Mouse (Mus musculus) left cerebral cortex, adult 8-10 months (tissue): ENCODE results near the gene Mars. TPM values are rescaled to one million over a fixed set of nuclear protein-coding genes. Genes with fewer than 3 reads are reported as not detected.

ENCODE experiments used
- DNase-seq, 2 experiments: peaks; one replicate each; pipeline ENCODE4 v3.0.0; 2022; ENCODE audit warnings: low spot score in 2 of 2
- total RNA-seq, 4 experiments: library from RNA; stranded (reverse); gene quantifications; 2 replicates each; pipeline ENCODE4 v1.2.4; 2022

Gene Mars
- total RNA-seq, 4 experiments from 2014 or later = 54.2 to 61.3 (median 56.8) TPM

- DNase-seq = no peak
Observed at GRCm38 (mm10) chr10:127287271-127287935, 24.2 kb downstream of the Mars start.

- DNase-seq = no peak
Observed at GRCm38 (mm10) chr10:127286730-127287129, 24.9 kb downstream of the Mars start.

GRCm38 (mm10) chr10:127286194-127286593, 25.4 kb downstream of the Mars start:
- no peak for DNase-seq

GRCm38 (mm10) chr10:127285644-127286043, 25.9 kb downstream of the Mars start:
- DNase-seq = no peak

- no peak for DNase-seq
Observed at GRCm38 (mm10) chr10:127284724-127285500, 26.7 kb downstream of the Mars start.

- DNase-seq = no peak
Observed at GRCm38 (mm10) chr10:127284105-127284622, 27.4 kb downstream of the Mars start.

- DNase-seq = no peak
Observed at GRCm38 (mm10) chr10:127282620-127283215, 28.9 kb downstream of the Mars start.

GRCm38 (mm10) chr10:127281316-127281715, 30.3 kb downstream of the Mars start:
- no peak for DNase-seq

GRCm38 (mm10) chr10:127279730-127280129, 31.9 kb downstream of the Mars start:
- no peak for DNase-seq

- DNase-seq = no peak
Observed at GRCm38 (mm10) chr10:127274261-127275022, 37.1 kb downstream of the Mars start.

GRCm38 (mm10) chr10:127272371-127272770, 39.2 kb downstream of the Mars start:
- DNase-seq = no peak

- no peak for DNase-seq
Observed at GRCm38 (mm10) chr10:127269884-127270283, 41.7 kb downstream of the Mars start.

- DNase-seq = no peak
Observed at GRCm38 (mm10) chr10:127269036-127269435, 42.5 kb downstream of the Mars start.

GRCm38 (mm10) chr10:127268401-127268800, 43.2 kb downstream of the Mars start:
- DNase-seq = no peak

- no peak for DNase-seq
Observed at GRCm38 (mm10) chr10:127267318-127267717, 44.3 kb downstream of the Mars start.

GRCm38 (mm10) chr10:127266112-127267091, 45.2 kb downstream of the Mars start, which contains the start of gene Dctn2:
Dctn2 (plus strand) TSS chr10:127266368.
- peak; percentile 79 to 97 for DNase-seq

GRCm38 (mm10) chr10:127265727-127266111, 45.9 kb downstream of the Mars start:
- no peak for DNase-seq

- no peak for DNase-seq
Observed at GRCm38 (mm10) chr10:127264971-127265370, 46.6 kb downstream of the Mars start.

- no peak for DNase-seq
Observed at GRCm38 (mm10) chr10:127264336-127264735, 47.2 kb downstream of the Mars start.

GRCm38 (mm10) chr10:127263631-127264030, 48.0 kb downstream of the Mars start:
- DNase-seq = no peak
